Mouse (Mus musculus): ENCODE measurements around the gene Bend4.

Bend4 gene

GRCm38 (mm10) chr5:67419407-67419806 is 8.7 kb downstream of the Bend4 start:
- DNase-seq (ENCODE audit: low read depth): no peak

- no peak for DNase-seq (ENCODE audit: low read depth)
Measured at GRCm38 (mm10) chr5:67411475-67411874, 16.6 kb downstream of the Bend4 start.

GRCm38 (mm10) chr5:67410426-67410825 is 17.7 kb downstream of the Bend4 start:
- DNase-seq (ENCODE audit: low read depth): no peak

- no peak for DNase-seq (ENCODE audit: low read depth)
Measured at GRCm38 (mm10) chr5:67408391-67408790, 19.7 kb downstream of the Bend4 start.

- no peak for DNase-seq (ENCODE audit: low read depth)
Measured at GRCm38 (mm10) chr5:67404919-67405318, 23.2 kb downstream of the Bend4 start.

- no peak for DNase-seq (ENCODE audit: low read depth)
Measured at GRCm38 (mm10) chr5:67404380-67404779, 23.7 kb downstream of the Bend4 start.

- DNase-seq (ENCODE audit: low read depth): no peak
Measured at GRCm38 (mm10) chr5:67401612-67402011, 26.5 kb downstream of the Bend4 start.

GRCm38 (mm10) chr5:67400608-67401480 is 27.3 kb downstream of the Bend4 start:
- no peak for DNase-seq (ENCODE audit: low read depth)

- DNase-seq (ENCODE audit: low read depth): no peak
Measured at GRCm38 (mm10) chr5:67399876-67400607, 28.1 kb downstream of the Bend4 start.

- no peak for DNase-seq (ENCODE audit: low read depth)
Measured at GRCm38 (mm10) chr5:67397186-67397585, 30.9 kb downstream of the Bend4 start.

GRCm38 (mm10) chr5:67395211-67395851 is 32.8 kb downstream of the Bend4 start:
- DNase-seq (ENCODE audit: low read depth): no peak

- DNase-seq (ENCODE audit: low read depth): peak; percentile 34
Measured at GRCm38 (mm10) chr5:67393951-67394350, 34.2 kb downstream of the Bend4 start.

GRCm38 (mm10) chr5:67382556-67382955 is 45.6 kb downstream of the Bend4 start:
- no peak for DNase-seq (ENCODE audit: low read depth)

GRCm38 (mm10) chr5:67381690-67382089 is 46.4 kb downstream of the Bend4 start:
- no peak for DNase-seq (ENCODE audit: low read depth)

GRCm38 (mm10) chr5:67377044-67377621 is 51.0 kb downstream of the Bend4 start:
- DNase-seq (ENCODE audit: low read depth): no peak

- no peak for DNase-seq (ENCODE audit: low read depth)
Measured at GRCm38 (mm10) chr5:67362931-67363330, 65.2 kb downstream of the Bend4 start.

GRCm38 (mm10) chr5:67362316-67362715 is 65.8 kb downstream of the Bend4 start:
- no peak for DNase-seq (ENCODE audit: low read depth)

- DNase-seq (ENCODE audit: low read depth): no peak
Measured at GRCm38 (mm10) chr5:67348949-67349348, 79.2 kb downstream of the Bend4 start.

- DNase-seq (ENCODE audit: low read depth): no peak
Measured at GRCm38 (mm10) chr5:67347060-67347459, 81.0 kb downstream of the Bend4 start.
